22 mouse cellular contexts compared by ENCODE assay signal in the genomic region with DNA sequence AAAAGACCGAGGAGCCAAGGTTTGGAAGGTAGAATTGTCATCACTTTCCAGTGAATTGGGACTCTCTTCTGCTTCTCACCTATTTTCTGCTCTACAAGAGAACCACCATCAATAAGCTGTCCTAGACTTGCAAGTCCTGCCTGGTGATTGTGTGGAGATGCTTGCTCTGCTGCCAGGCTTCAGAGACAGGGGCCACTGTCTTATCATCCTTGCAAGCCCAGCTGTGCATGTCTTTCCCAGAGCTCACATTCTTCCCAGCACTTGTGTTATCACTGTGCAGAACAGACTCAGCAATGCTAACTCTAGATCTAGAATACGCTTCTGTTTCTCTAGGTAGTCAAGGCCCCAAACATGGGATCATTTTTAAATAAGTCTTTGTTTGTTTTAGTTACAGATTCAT.
DNase-seq lines count a peak whose midpoint lies in the region; ATAC-seq and TF ChIP-seq lines count a peak whose summit lies in the region.
"Had no signal": no experiment of that assay in that cellular context is flagged by ENCODE, and none has a peak within 500 bp of the region (broad histone marks: within the 10 kb centered on the region; RNA-seq: fewer than 3 reads in every experiment).

No protein-coding gene starts in this region.

- H3K27me3 ChIP-seq in heart, embryonic 10.5 days (ENCODE audit: insufficient read depth, poor library complexity, severe bottlenecking) = no peaks in the 10 kb centered on the region
- no peaks in the 10 kb centered on the region for H3K27me3 ChIP-seq in intestine, embryonic 14.5 days (replicated peaks; ENCODE audit: control insufficient read depth, insufficient read depth, low read length)
- no peaks in the 10 kb centered on the region for H3K27me3 ChIP-seq in intestine, postnatal 0 days (replicated peaks; ENCODE audit: control insufficient read depth, insufficient read depth, low read length)
- no peaks in the 10 kb centered on the region for H3K27me3 ChIP-seq in myocyte (ENCODE audit: control insufficient read depth, insufficient read depth, insufficient read length)
- H3K27me3 ChIP-seq: embryonic facial prominence, embryonic 13.5 days; embryonic facial prominence, embryonic 15.5 days; forebrain, embryonic 12.5 days had no signal

- H3K79me2 ChIP-seq in myocyte (ENCODE audit: control insufficient read depth, insufficient read depth) = peaks cover 13% of the 10 kb centered on the region

- ATAC-seq in intestine, embryonic 14.5 days (replicated peaks; ENCODE audit: low FRiP score, low TSS enrichment, low read depth) = no peak
- ATAC-seq in intestine, postnatal 0 days = no peak
- ATAC-seq: forebrain, embryonic 14.5 days had no signal

- WGBS in heart, embryonic 10.5 days = 52% methylated on average over 2 of the region's 2 CpGs
- 88% methylated on average over 2 of the region's 2 CpGs for WGBS in intestine, embryonic 14.5 days
- WGBS in intestine, postnatal 0 days = 86% methylated on average over 2 of the region's 2 CpGs

- TF ChIP-seq POLR2A in myocyte (IDR thresholded peaks at IDR 0.05; ENCODE audit: insufficient read length, low read depth) = no peak

- no peak overlapping the region for H3K4me3 ChIP-seq in heart, embryonic 10.5 days
- no peak overlapping the region for H3K4me3 ChIP-seq in intestine, embryonic 14.5 days (ENCODE audit: low read depth, low read length)
- no peak overlapping the region for H3K4me3 ChIP-seq in intestine, postnatal 0 days (ENCODE audit: low read depth, low read length)
- H3K4me3 ChIP-seq in myocyte = no peak overlapping the region
- H3K4me3 ChIP-seq: embryonic facial prominence, embryonic 13.5 days; embryonic facial prominence, embryonic 15.5 days; erythroblast, embryonic 14.5 days; forebrain, embryonic 10.5 days; forebrain, embryonic 12.5 days had no signal

- H3K9me3 ChIP-seq in heart, embryonic 10.5 days = no peaks in the 10 kb centered on the region
- H3K9me3 ChIP-seq in intestine, embryonic 14.5 days (ENCODE audit: control insufficient read depth, low read length) = no peaks in the 10 kb centered on the region
- H3K9me3 ChIP-seq in intestine, postnatal 0 days (ENCODE audit: control insufficient read depth) = no peaks in the 10 kb centered on the region
- H3K9me3 ChIP-seq: embryonic facial prominence, embryonic 13.5 days; embryonic facial prominence, embryonic 15.5 days; forebrain, embryonic 10.5 days; forebrain, embryonic 12.5 days had no signal

- peak; percentile 58 for DNase-seq in heart, embryonic 10.5 days (ENCODE audit: low spot score)
- DNase-seq in heart, adult 9 months (ENCODE audit: low spot score in 2 of 2) = no peak
- peak; percentile 35 for DNase-seq in intestine, embryonic 14.5 days (ENCODE audit: low spot score)
- no peak for DNase-seq in right cerebral cortex, postnatal 25 days
- DNase-seq: adrenal gland, adult 2 months; adrenal gland, postnatal 10 days; adrenal gland, postnatal 25 days; cerebellum, adult 11 months; cerebellum, adult 18-20 months; cerebellum, adult 8-10 months; cerebellum, adult 9-11 months; cerebellum, postnatal 14 days; cerebellum, postnatal 36 days; embryo, embryonic 11 days had no signal

- H3K9ac ChIP-seq in intestine, embryonic 14.5 days (ENCODE audit: low read length) = no peak overlapping the region
- H3K9ac ChIP-seq in intestine, postnatal 0 days (ENCODE audit: low read depth, low read length) = no peak overlapping the region
- H3K9ac ChIP-seq: embryonic facial prominence, embryonic 13.5 days; embryonic facial prominence, embryonic 15.5 days; forebrain, embryonic 12.5 days had no signal

- H3K4me1 ChIP-seq in heart, embryonic 10.5 days = peaks cover 41% of the 10 kb centered on the region
- H3K4me1 ChIP-seq in intestine, embryonic 14.5 days (replicated peaks; ENCODE audit: control insufficient read depth, insufficient read depth, low read length) = peaks cover 15% of the 10 kb centered on the region
- no peaks in the 10 kb centered on the region for H3K4me1 ChIP-seq in intestine, postnatal 0 days (replicated peaks; ENCODE audit: control insufficient read depth, insufficient read depth, low read length)

- H3K4me2 ChIP-seq in intestine, embryonic 14.5 days (ENCODE audit: low read length) = no peak overlapping the region
- no peak overlapping the region for H3K4me2 ChIP-seq in intestine, postnatal 0 days (replicated peaks; ENCODE audit: low read depth)
- H3K4me2 ChIP-seq in myocyte (ENCODE audit: low read depth) = no peak overlapping the region
- H3K4me2 ChIP-seq: embryonic facial prominence, embryonic 13.5 days; embryonic facial prominence, embryonic 15.5 days; forebrain, embryonic 12.5 days had no signal

- no peaks in the 10 kb centered on the region for H3K36me3 ChIP-seq in heart, embryonic 10.5 days
- H3K36me3 ChIP-seq in intestine, embryonic 14.5 days (ENCODE audit: control insufficient read depth, insufficient read depth, low read length) = no peaks in the 10 kb centered on the region
- 0 out of 2 replicates have a peak, but pooled peaks cover 3% of the 10 kb centered on the region for H3K36me3 ChIP-seq in intestine, postnatal 0 days (ENCODE audit: control insufficient read depth, insufficient read depth)
- H3K36me3 ChIP-seq in myocyte (ENCODE audit: control insufficient read depth, insufficient read depth) = no peaks in the 10 kb centered on the region
- H3K36me3 ChIP-seq: embryonic facial prominence, embryonic 13.5 days; embryonic facial prominence, embryonic 15.5 days; forebrain, embryonic 10.5 days; forebrain, embryonic 12.5 days had no signal

- H3K27ac ChIP-seq in heart, embryonic 10.5 days = no peak overlapping the region
- no peak overlapping the region for H3K27ac ChIP-seq in intestine, embryonic 14.5 days (ENCODE audit: low read depth)
- H3K27ac ChIP-seq in intestine, postnatal 0 days (ENCODE audit: low read depth, low read length) = no peak overlapping the region
- H3K27ac ChIP-seq: embryonic facial prominence, embryonic 13.5 days; embryonic facial prominence, embryonic 15.5 days; forebrain, embryonic 10.5 days; forebrain, embryonic 12.5 days had no signal

- TF ChIP-seq CTCF in intestine, postnatal 0 days (IDR thresholded peaks at IDR 0.05; ENCODE audit: low read depth) = no peak

- no peak overlapping the region for H3ac ChIP-seq in myocyte (ENCODE audit: control insufficient read depth, insufficient read length)

TF ChIP-seq in myocyte, 11 proteins besides CTCF, POLR2A, EP300 and RAD21:
- TF ChIP-seq REST (IDR thresholded peaks at IDR 0.05; ENCODE audit: insufficient read depth, insufficient read length) (no peak), MYOG (IDR thresholded peaks at IDR 0.05; ENCODE audit: control insufficient read depth in 1 of 3, insufficient read depth in 1 of 3, insufficient read length in 2 of 3, low read depth in 2 of 3) (peak in 1 of 3 experiments; percentile 32), MAX (IDR thresholded peaks at IDR 0.05; ENCODE audit: low read depth) (no peak), MYOD1 (IDR thresholded peaks at IDR 0.05; ENCODE audit: control insufficient read depth in 1 of 3, insufficient read length in 2 of 3, low read depth in 2 of 3) (peak in 2 of 3 experiments; percentile 55 to 75)

Comparison
In these comparisons a context has a peak if more than half of its experiments do, and no peak if none do; other contexts are left out.
1. DNase-seq: peak in heart, embryonic 10.5 days (single experiment) and intestine, embryonic 14.5 days (single experiment); none in heart, adult 9 months (0 of 2) and right cerebral cortex, postnatal 25 days (single experiment).